Mouse (Mus musculus) embryonic facial prominence, embryonic 14.5 days (tissue): ENCODE results near the gene Hecw1. TPM values are rescaled to one million over a fixed set of nuclear protein-coding genes. Genes with fewer than 3 reads are reported as not detected.

ENCODE experiments used
- polyA plus RNA-seq: library from polyadenylated mRNA; unstranded; fragments of >200 nt; fragmentation: Nextera tagmentation; extraction: Ambion mirVana; gene quantifications from 2 replicates; pipeline ENCODE4 v1.2.1, GENCODE M21; 2014

Gene Hecw1
- polyA plus RNA-seq, 1 experiment from 2014 or later, result 1.9 TPM

Other genes starting within 250 kb of the Hecw1 start
- gene Mrpl32, start 89.9 kb upstream of the Hecw1 start, polyA plus RNA-seq, result 102 and 119 TPM in 2 replicates
- gene Psma2, start 90.0 kb upstream of the Hecw1 start, polyA plus RNA-seq, result 179 and 187 TPM in 2 replicates
- 23.4 and 24.4 TPM in 2 replicates for gene AW209491, start 106.9 kb upstream of the Hecw1 start, polyA plus RNA-seq